Mouse (Mus musculus) neutrophil, adult 83 days (primary cell): Measurements from ENCODE around the gene 4921501E09Rik. TPM values are rescaled to one million over a fixed set of nuclear protein-coding genes. Genes with fewer than 3 reads are reported as not detected.

Experiments used
- total RNA-seq, 2 experiments: library from RNA; stranded (reverse); gene quantifications; one replicate each; pipeline ENCODE4 v1.2.4; 2023

The 4921501E09Rik gene
- total RNA-seq: not detected

DNA sequence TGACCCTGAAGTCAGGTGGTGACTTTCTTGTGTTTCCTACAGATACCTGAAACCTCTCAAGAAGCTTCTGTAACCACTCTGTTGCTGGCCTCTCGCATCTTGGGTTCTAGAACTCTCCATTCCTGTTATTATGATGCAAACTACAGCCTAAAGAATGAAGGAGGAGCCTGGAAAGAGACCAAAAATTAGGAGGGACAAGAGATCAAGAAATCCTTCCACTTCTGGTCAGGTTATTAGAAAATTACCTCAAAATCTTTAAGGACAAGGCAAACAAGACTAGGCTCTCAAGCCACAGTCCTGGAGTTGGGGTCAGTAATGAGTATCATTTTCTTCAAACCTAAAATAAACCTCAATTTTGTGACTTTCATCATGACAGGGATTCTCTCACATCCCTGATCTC is at the start of gene 4921501E09Rik:
Gene 4921501E09Rik (minus strand): TSS at position 101 of the 400 bp plus-strand sequence.

DNA sequence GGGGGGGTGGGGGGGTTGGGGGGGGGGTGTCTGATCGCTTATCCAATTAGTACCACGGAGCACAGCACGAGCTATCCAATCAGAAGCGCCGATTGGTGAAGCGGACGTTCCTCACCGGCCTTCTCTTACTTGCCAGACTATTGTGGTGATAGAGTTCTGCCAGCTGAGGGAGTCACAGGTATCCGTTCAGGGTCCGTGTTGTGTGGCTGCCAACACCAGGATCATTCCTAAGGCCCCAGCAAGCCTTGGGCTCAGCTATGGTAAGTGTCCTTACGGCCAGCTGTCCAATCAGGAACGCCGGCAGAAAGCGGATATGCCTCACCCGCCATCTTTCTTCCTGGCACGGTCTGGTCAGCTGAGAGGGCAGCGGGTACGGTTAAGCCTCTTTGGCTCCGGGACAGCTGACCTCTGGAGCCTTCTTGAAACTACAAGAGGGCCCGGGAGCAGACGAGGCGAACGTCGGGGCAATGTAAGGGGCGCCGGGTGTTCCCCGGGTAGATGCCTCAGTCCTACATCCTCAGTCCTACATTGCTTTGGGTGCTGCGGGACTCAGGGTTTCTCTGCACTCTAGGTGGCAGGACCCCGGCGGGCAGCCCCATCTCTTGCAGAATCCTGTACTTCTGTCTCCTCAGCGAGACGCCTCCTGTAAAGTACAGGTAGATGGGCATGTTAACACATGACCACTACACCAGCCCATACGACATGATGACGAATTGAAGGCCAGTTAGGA is 21.5 kb upstream of the 4921501E09Rik start, which contains the start of gene Zfp563:
Gene Zfp563 (plus strand): TSS at position 91 of the 730 bp plus-strand sequence.

DNA sequence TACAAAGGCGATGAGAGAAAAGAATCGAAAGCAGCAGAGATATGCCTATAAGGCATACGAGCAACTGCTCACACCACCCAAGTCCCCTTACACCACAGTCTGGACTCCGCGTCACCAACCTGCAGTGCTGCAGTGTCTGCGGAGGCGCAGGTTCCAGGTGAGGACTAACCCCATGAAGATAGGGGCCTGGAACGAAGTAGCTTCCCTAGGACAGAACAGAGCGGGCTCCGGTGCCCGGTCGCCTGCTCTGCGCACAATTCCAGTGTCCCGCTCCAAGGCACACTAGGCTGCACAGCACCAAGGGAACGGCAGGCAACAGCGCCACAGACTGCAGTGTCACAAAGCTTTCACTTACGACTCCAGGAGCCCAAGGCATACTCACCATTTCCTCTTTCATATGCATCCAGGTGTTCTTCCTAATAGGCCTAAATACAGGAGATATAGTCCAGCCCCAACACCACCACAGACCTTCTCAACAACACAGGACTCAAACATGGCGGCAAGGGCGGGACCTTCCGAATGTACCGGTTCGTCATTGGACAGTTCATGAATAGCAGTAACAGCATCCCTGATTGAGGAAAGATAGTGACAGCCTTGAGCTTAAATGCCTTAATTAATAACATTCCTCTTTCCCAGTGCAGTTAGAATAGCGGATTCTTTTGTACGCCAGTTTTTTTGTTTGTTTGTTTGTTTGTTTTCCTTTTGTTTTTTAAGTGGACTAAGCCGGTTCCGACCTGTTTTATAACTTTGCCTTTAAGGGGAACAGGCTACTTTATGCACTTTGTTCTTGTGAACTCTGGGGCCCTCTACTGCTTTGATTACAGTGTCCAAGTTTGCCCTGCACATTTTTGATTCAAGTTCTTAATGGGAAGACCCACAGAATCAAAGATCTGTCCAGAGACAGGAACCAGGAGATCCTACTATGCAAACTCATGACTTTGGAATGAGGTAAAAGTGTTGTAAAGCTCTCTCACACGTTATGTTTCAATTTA is 34.7 kb downstream of the 4921501E09Rik start, which contains the start of gene Zfp763:
Gene Zfp763 (minus strand): TSS at position 503 of the 992 bp plus-strand sequence.

Other genes starting within 250 kb of the 4921501E09Rik start
- 1 to 10 TPM; 2.2 to 2.6 TPM for gene Zfp799, start 237.8 kb downstream of the 4921501E09Rik start, total RNA-seq
- gene Zfp870, start 176.4 kb downstream of the 4921501E09Rik start, total RNA-seq: 1 to 10 TPM in 1 of 2 experiments, under 1 TPM in 1; 0.75 to 1.7 TPM
- not detected for gene Cyp4f14, start 150.7 kb downstream of the 4921501E09Rik start, total RNA-seq
- gene Cyp4f13, start 120.7 kb downstream of the 4921501E09Rik start, total RNA-seq: 10 to 100 TPM; 69.3 to 86.6 TPM
- 1 to 10 TPM; 5.0 to 7.1 TPM for gene Zfp472, start 102.2 kb downstream of the 4921501E09Rik start, total RNA-seq
- 1 to 10 TPM; 4.0 to 4.1 TPM for gene Zfp952, start 74.9 kb downstream of the 4921501E09Rik start, total RNA-seq
- gene Zfp763, start 34.7 kb downstream of the 4921501E09Rik start, total RNA-seq: 1 to 10 TPM; 1.0 to 2.4 TPM
- 1 to 10 TPM; 1.8 to 2.7 TPM for gene Zfp563, start 21.3 kb upstream of the 4921501E09Rik start, total RNA-seq
- gene Morc2b, start 71.6 kb upstream of the 4921501E09Rik start, total RNA-seq: not detected
- not detected for gene Olfr55, start 100.4 kb upstream of the 4921501E09Rik start, total RNA-seq
- gene Olfr239, start 123.2 kb upstream of the 4921501E09Rik start, total RNA-seq: not detected
- not detected for gene Olfr1564, start 153.6 kb upstream of the 4921501E09Rik start, total RNA-seq
- gene Zfp955a, start 187.1 kb upstream of the 4921501E09Rik start, total RNA-seq: 1 to 10 TPM; 2.4 to 2.9 TPM
- under 1 TPM in 1 of 2 experiments, not detected in 1; 0.11 TPM for gene Olfr63, start 196.6 kb upstream of the 4921501E09Rik start, total RNA-seq
- gene Zfp955b, start 221.5 kb upstream of the 4921501E09Rik start, total RNA-seq: 1 to 10 TPM; 2.5 to 2.6 TPM